Mouse (Mus musculus): ENCODE measurements around the gene Elf4. TPM values are rescaled to one million over a fixed set of nuclear protein-coding genes. Genes with fewer than 3 reads are reported as not detected.

Elf4 gene
- total RNA-seq, 2 experiments from 2014 or later, result 12.7 to 54.9 TPM

DNA sequence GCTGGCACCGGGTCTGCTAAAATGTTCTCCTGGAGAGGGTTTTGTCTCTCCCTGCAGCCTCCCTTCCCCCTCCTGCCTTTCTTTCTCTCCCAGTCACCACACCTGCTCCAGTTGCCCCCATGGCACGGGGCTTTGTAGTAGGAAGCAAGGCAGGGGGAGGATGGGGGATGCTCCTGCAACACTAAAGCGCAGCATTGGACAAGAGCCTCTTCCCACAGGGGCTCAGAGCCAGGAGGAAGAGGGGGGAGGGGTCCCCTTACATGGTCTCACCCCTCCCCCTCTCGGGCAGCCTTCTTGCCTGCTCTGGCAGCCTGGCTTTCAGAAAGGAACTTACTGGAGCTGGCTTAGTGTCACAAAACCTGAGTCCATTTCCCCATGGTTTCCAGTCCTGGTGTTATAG is 77.0 kb downstream of the Elf4 start:
- no peak for ATAC-seq (replicated peaks; ENCODE audit: poor library complexity)

DNA sequence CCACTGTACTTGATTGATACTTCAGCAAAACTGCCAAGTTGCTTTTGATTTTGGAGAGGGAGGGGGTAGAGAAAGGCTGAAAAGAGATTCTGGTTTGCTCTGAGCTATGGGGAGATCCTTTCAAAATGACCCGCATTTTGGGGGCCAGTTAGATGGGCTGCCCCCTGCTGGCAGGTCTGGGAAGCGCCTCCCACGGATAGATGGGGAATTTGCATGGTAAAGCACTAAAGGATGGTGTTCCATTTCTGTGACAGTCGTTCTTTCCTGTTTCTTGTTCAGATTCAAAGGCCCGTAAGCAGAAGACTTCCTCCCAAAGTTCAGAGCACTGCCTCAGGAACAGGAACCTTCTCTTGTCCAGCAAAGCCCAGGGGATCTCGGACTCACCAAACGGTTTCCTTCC is 79.3 kb downstream of the Elf4 start:
- peak; percentile 75 for ATAC-seq (replicated peaks; ENCODE audit: poor library complexity)

DNA sequence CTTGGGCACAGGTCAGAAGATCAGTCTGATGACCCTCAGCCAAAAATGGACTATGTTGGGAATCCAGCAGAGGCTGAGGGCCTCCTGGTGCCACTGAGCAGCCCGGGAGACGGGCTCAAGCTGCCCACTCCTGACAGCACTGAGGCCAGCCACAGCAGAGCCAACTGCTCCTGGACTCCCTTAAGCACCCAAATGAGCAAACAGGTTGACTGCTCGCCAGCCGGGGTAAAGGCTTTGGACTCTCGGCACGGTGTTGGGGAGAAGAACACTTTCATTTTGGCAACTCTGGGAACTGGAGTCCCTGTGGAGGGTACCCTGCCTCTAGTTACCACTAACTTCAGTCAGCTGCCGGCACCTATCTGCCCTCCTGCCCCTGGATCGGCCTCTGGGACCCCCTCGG is 95.1 kb downstream of the Elf4 start:
- no peak for ATAC-seq (replicated peaks; ENCODE audit: poor library complexity)

DNA sequence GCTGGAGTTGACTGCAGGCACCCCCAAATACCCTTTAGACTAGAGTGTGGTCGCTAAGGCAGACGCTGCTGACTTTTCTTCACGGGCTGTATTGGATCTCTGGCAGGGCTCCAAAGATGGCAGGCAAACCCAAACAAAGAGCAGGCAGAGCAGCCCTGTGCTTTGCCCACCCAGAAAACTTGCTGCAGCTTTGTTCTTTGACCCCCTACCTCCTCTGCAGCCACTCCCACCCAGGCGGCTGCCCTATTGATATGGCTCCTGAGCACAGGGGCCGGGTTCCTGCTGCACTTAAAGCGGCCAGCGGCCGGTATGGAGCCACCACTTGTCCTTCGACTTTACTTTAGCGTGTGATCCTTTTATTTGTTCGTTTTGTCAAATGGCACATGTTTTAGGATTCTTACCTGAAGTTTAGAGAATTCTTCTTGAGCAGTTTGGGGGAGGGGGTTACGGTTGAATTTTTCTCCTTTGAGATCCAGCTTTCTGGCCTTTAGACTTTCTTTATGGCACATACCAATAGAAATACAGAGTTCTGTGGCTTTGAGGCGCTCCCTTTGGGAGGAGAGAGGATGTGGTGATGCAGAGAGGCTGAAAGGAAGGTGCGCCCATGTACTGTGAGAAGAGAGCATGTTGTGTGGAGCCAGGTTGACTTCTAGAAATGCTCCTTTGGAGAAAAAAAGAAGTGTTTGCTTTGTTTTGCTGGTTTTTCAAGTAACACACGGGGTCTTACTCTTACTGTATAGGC is 96.9 kb downstream of the Elf4 start:
- no peak for ATAC-seq (replicated peaks; ENCODE audit: poor library complexity)

Other genes with a start within 250 kb of the Elf4 start
- gene Utp14a, start 206.3 kb downstream of the Elf4 start, total RNA-seq (2015), result 37.2 and 39.8 TPM in 2 replicates
- gene Utp14a, start 206.3 kb downstream of the Elf4 start, total RNA-seq (2017), result 70.0 and 86.7 TPM in 2 replicates
- gene Bcorl1, start 121.8 kb downstream of the Elf4 start, total RNA-seq (2015), result 10.0 and 10.3 TPM in 2 replicates
- gene Bcorl1, start 121.8 kb downstream of the Elf4 start, total RNA-seq (2017), result 4.3 and 6.9 TPM in 2 replicates
- 86.4 and 93.7 TPM in 2 replicates for gene Aifm1, start 50.4 kb upstream of the Elf4 start, total RNA-seq (2015)
- gene Aifm1, start 50.4 kb upstream of the Elf4 start, total RNA-seq (2017), result 85.2 and 105 TPM in 2 replicates
- gene Rab33a, start 56.2 kb upstream of the Elf4 start, total RNA-seq (2015), result 0.17 and 0.84 TPM in 2 replicates
- 0.14 TPM in 1 of 2 replicates, not detected in the other for gene Rab33a, start 56.2 kb upstream of the Elf4 start, total RNA-seq (2017)
- 57.9 and 69.2 TPM in 2 replicates for gene Zfp280c, start 131.4 kb upstream of the Elf4 start, total RNA-seq (2015)
- gene Zfp280c, start 131.4 kb upstream of the Elf4 start, total RNA-seq (2017), result 22.4 and 30.0 TPM in 2 replicates
- 5.0 and 5.8 TPM in 2 replicates for gene Slc25a14, start 160.3 kb upstream of the Elf4 start, total RNA-seq (2015)
- gene Slc25a14, start 160.3 kb upstream of the Elf4 start, total RNA-seq (2017), result 6.4 and 8.3 TPM in 2 replicates
- not detected in 2 replicates for gene Gpr119, start 211.3 kb upstream of the Elf4 start, total RNA-seq (2015)
- not detected in 2 replicates for gene Gpr119, start 211.3 kb upstream of the Elf4 start, total RNA-seq (2017)
- gene Rbmx2, start 231.9 kb upstream of the Elf4 start, total RNA-seq (2015), result 17.0 and 20.5 TPM in 2 replicates
- 16.4 and 16.9 TPM in 2 replicates for gene Rbmx2, start 231.9 kb upstream of the Elf4 start, total RNA-seq (2017)